Mouse (Mus musculus) neural tube, embryonic 14.5 days (tissue): ENCODE measurements at regions not wholly inside any gene's neighbourhood (a gene's known extent, or its start where the extent isn't known, plus 50 kb on each side); places are given as distances from the start of the nearest gene placed in this dataset.

Experiments used
- ATAC-seq: fragments of 200-750 bp; cut with Nextera tagmentation; 2 replicates; pipeline ENCODE4 v1.8.0; 2017; ENCODE audit warnings: low read depth, mild to moderate bottlenecking, moderate TSS enrichment, moderate library complexity
- H3K27ac ChIP-seq: fragments of 300-500 bp; sonication (generic); 2 replicates; pipeline ENCODE4 v1.5.1; 2014; ENCODE audit warnings: low read depth, mild to moderate bottlenecking, control low read depth, low read length, moderate library complexity, mixed read lengths
- H3K27me3 ChIP-seq: fragments of 300-500 bp; sonication (generic); 2 replicates; pipeline ENCODE4 v1.6.1; 2014; ENCODE audit warnings: low read length; ENCODE audit not compliant: control insufficient read depth, insufficient read depth
- H3K36me3 ChIP-seq: fragments of 300-500 bp; sonication (generic); 2 replicates; pipeline ENCODE4 v1.6.1; 2014; ENCODE audit warnings: low read length, mixed read lengths; ENCODE audit not compliant: control insufficient read depth, insufficient read depth
- H3K4me1 ChIP-seq: fragments of 300-500 bp; sonication (generic); 2 replicates; pipeline ENCODE4 v1.6.1; 2014; ENCODE audit warnings: low read length; ENCODE audit not compliant: control insufficient read depth, insufficient read depth
- H3K4me2 ChIP-seq: fragments of 300-500 bp; sonication (generic); 2 replicates; pipeline ENCODE4 v1.6.1; 2014; ENCODE audit warnings: mild to moderate bottlenecking, low read depth, low read length, control low read depth
- H3K4me3 ChIP-seq: fragments of 300-500 bp; sonication (generic); 2 replicates; pipeline ENCODE4 v1.5.1; 2014; ENCODE audit warnings: low read depth, low read length, control low read depth, mixed read lengths
- H3K9ac ChIP-seq: fragments of 300-500 bp; sonication (generic); replicated peaks from 2 replicates; pipeline ENCODE4 v1.6.1; 2014; ENCODE audit warnings: low read depth, mild to moderate bottlenecking, control low read depth, low read length, mixed read lengths
- H3K9me3 ChIP-seq: fragments of 300-500 bp; sonication (generic); 2 replicates; pipeline ENCODE4 v1.6.1; 2016; ENCODE audit warnings: low read length; ENCODE audit not compliant: control insufficient read depth
- WGBS: fragments of 180-500 bp; shearing (Covaris S2); extraction: QIAGEN DNeasy Blood & Tissue Kit; methylation state at CpG from one replicate; pipeline ENCODE4 v1.1.7; 2014; 5-methylcytosine and 5-hydroxymethylcytosine counted together

- WGBS = 96% methylated on average over 3 of the region's 3 CpGs
- no peaks in the 10 kb centered on the region for H3K9me3 ChIP-seq
Measured at GRCm38 (mm10) chr9:67129095-67129494, 79.9 kb upstream of the Tpm1 start.

DNA sequence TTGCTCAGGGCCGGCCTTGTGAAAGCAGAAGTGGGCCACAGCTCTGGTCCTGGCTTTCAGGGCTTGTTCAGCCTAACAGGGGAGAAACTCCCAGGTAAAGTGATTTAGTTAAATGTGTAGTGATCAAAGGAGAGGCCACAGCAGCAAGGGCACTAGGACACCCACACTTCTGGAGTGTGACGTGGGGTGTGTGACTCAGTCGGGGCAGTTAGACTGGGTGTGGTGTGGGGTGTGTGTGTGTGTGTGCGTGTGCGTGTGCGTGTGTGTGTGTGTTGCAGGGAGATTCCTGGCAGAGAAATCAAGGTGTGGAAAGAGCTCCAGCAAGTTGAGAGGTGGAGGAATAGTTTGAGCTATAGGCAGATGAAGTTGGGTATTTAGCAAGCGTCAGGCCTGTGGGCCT, 72.5 kb upstream of the Tpm1 start:
- 96% methylated on average over 7 of the region's 7 CpGs for WGBS
- Histone ChIP-seq H3K27me3 (no peaks in the 10 kb centered on the region), H3K27ac (no peak overlapping the region), H3K4me1 (no peaks in the 10 kb centered on the region), H3K36me3 (no peaks in the 10 kb centered on the region), H3K4me2 (no peak overlapping the region), H3K9ac (no peak overlapping the region), H3K4me3 (no peak overlapping the region), H3K9me3 (no peaks in the 10 kb centered on the region)
- no peak for ATAC-seq

More at GRCm38 (mm10) chr9:67129095-67129494, 79.9 kb upstream of the Tpm1 start:
- Histone ChIP-seq H3K4me3 (no peak overlapping the region), H3K27me3 (no peaks in the 10 kb centered on the region), H3K4me1 (no peaks in the 10 kb centered on the region), H3K4me2 (no peak overlapping the region), H3K36me3 (no peaks in the 10 kb centered on the region), H3K27ac (no peak overlapping the region), H3K9ac (no peak overlapping the region)
- no peak for ATAC-seq

GRCm38 (mm10) chr9:67118880-67119644, 69.9 kb upstream of the Tpm1 start:
- ATAC-seq = no peak
- Histone ChIP-seq H3K27me3 (no peaks in the 10 kb centered on the region), H3K9me3 (no peaks in the 10 kb centered on the region), H3K4me2 (no peak overlapping the region), H3K4me3 (no peak overlapping the region), H3K9ac (no peak overlapping the region), H3K4me1 (no peaks in the 10 kb centered on the region), H3K36me3 (no peaks in the 10 kb centered on the region), H3K27ac (no peak overlapping the region)
- WGBS = 65% methylated on average over 6 of the region's 6 CpGs

- no peaks in the 10 kb centered on the region for H3K4me1 ChIP-seq
- no peaks in the 10 kb centered on the region for H3K9me3 ChIP-seq
- no peaks in the 10 kb centered on the region for H3K27me3 ChIP-seq
- H3K36me3 ChIP-seq = no peaks in the 10 kb centered on the region
- no peak for ATAC-seq
- 94% methylated on average over 1 of the region's 1 CpGs for WGBS
- H3K27ac ChIP-seq = no peak overlapping the region
- no peak overlapping the region for H3K4me2 ChIP-seq
- H3K4me3 ChIP-seq = no peak overlapping the region
- H3K9ac ChIP-seq = no peak overlapping the region
Measured at GRCm38 (mm10) chr9:67118429-67118828, 69.2 kb upstream of the Tpm1 start.

GRCm38 (mm10) chr9:67117639-67118038, 68.4 kb upstream of the Tpm1 start:
- no peak overlapping the region for H3K4me2 ChIP-seq
- no peak overlapping the region for H3K9ac ChIP-seq
- ATAC-seq = no peak
- no peaks in the 10 kb centered on the region for H3K27me3 ChIP-seq
- H3K4me1 ChIP-seq = no peaks in the 10 kb centered on the region; the same call in 1 of the 2 replicates
- no peaks in the 10 kb centered on the region for H3K36me3 ChIP-seq
- no peak overlapping the region for H3K4me3 ChIP-seq
- H3K9me3 ChIP-seq = no peaks in the 10 kb centered on the region
- no peak overlapping the region for H3K27ac ChIP-seq
- WGBS = 87% methylated on average over 5 of the region's 5 CpGs

DNA sequence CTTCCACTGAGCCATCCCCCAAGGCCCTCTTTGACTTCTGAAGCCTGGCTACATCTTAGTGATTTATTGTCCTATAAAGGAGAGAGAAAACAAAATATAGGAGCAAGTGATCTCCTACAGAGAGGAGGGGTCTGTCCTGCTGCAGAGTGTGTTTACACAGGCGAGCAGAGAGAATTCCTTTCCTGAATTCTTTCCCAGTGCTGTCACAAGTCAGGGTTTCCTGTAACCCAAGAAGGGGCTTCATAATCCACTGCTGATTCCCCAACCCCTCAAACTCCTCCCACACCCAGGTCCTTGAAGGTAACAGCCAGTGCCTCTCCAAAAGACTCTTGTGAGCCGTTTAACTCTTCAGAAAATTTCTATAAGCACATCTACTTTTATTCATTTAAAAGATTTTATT, 66.8 kb upstream of the Tpm1 start:
- no peaks in the 10 kb centered on the region for H3K27me3 ChIP-seq
- WGBS = 53% methylated on average over 2 of the region's 2 CpGs
- H3K9ac ChIP-seq = no peak overlapping the region
- no peaks in the 10 kb centered on the region; the same call in 1 of the 2 replicates for H3K4me1 ChIP-seq
- H3K27ac ChIP-seq = no peak overlapping the region
- ATAC-seq = no peak
- no peak overlapping the region for H3K4me2 ChIP-seq
- no peak overlapping the region for H3K4me3 ChIP-seq
- no peaks in the 10 kb centered on the region for H3K9me3 ChIP-seq
- no peaks in the 10 kb centered on the region for H3K36me3 ChIP-seq

GRCm38 (mm10) chr9:67114099-67114498, 64.9 kb upstream of the Tpm1 start:
- H3K36me3 ChIP-seq = no peaks in the 10 kb centered on the region
- no peak overlapping the region for H3K4me2 ChIP-seq
- 80% methylated on average over 5 of the region's 5 CpGs for WGBS
- H3K27me3 ChIP-seq = no peaks in the 10 kb centered on the region
- no peak for ATAC-seq
- no peak overlapping the region for H3K27ac ChIP-seq
- no peaks in the 10 kb centered on the region; the same call in 1 of the 2 replicates for H3K4me1 ChIP-seq
- H3K9ac ChIP-seq = no peak overlapping the region
- no peak overlapping the region for H3K4me3 ChIP-seq
- no peaks in the 10 kb centered on the region for H3K9me3 ChIP-seq

GRCm38 (mm10) chr9:67111836-67112584, 62.8 kb upstream of the Tpm1 start:
- WGBS = 58% methylated on average over 4 of the region's 4 CpGs
- Histone ChIP-seq H3K4me3 (no peak overlapping the region), H3K4me2 (no peak overlapping the region), H3K9me3 (no peaks in the 10 kb centered on the region), H3K4me1 (no peaks in the 10 kb centered on the region; the same call in 1 of the 2 replicates), H3K36me3 (no peaks in the 10 kb centered on the region), H3K9ac (no peak overlapping the region), H3K27me3 (no peaks in the 10 kb centered on the region), H3K27ac (no peak overlapping the region; the same call in 1 of the 2 replicates)
- ATAC-seq = no peak

DNA sequence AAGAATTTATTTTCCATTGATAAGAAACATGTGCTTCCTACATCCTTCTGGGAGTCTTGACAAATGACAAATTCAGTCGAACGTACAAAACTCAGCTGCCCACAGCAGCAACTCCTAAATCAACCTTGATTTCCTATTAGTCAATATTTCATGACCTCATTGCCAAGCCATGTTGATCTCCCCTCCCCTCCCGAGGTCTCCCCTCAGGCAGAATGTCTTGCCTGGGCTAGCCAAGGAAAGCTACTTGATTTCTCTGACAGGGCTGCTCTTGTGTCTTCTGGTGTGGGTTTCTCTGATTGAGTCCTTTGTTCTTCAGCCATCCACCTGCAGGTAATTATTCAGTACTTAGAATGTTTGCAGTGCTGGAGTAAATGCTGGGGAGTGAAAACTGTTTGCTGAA, 58.7 kb upstream of the Tpm1 start:
- H3K4me1 ChIP-seq = no peaks in the 10 kb centered on the region; the same call in 1 of the 2 replicates
- no peaks in the 10 kb centered on the region for H3K27me3 ChIP-seq
- no peaks in the 10 kb centered on the region for H3K9me3 ChIP-seq
- no peak overlapping the region for H3K27ac ChIP-seq
- no peak overlapping the region for H3K4me3 ChIP-seq
- H3K9ac ChIP-seq = no peak overlapping the region
- ATAC-seq = no peak
- H3K36me3 ChIP-seq = no peaks in the 10 kb centered on the region
- no peak overlapping the region for H3K4me2 ChIP-seq
- WGBS = 47% methylated on average over 3 of the region's 3 CpGs
